ENCODE assay signal across 34 mouse cellular contexts in genomic region chr5:67898921-67899320, GRCm38 (mm10). TPM values are rescaled to one million over a fixed set of nuclear protein-coding genes. Genes with fewer than 3 reads are reported as not detected.
DNase-seq lines count a peak whose midpoint lies in the region; ATAC-seq and TF ChIP-seq lines count a peak whose summit lies in the region.
"Had no signal": no experiment of that assay in that cellular context is flagged by ENCODE, and none has a peak within 500 bp of the region (broad histone marks: within the 10 kb centered on the region; RNA-seq: fewer than 3 reads in every experiment).

No protein-coding gene starts in this region.

- WGBS in forebrain, embryonic 16.5 days = 86% methylated on average over 1 of the region's 1 CpGs
- 97% methylated on average over 1 of the region's 1 CpGs for WGBS in forebrain, embryonic 11.5 days

- H3K9me3 ChIP-seq in forebrain, embryonic 16.5 days (ENCODE audit: control insufficient read depth, low read length) = no peaks in the 10 kb centered on the region
- no peaks in the 10 kb centered on the region for H3K9me3 ChIP-seq in forebrain, embryonic 11.5 days (ENCODE audit: control insufficient read depth, low read length)
- H3K9me3 ChIP-seq: embryonic facial prominence, embryonic 12.5 days; embryonic facial prominence, embryonic 15.5 days; forebrain, embryonic 15.5 days; hindbrain, embryonic 12.5 days had no signal

- no peaks in the 10 kb centered on the region for H3K27me3 ChIP-seq in forebrain, embryonic 16.5 days (replicated peaks; ENCODE audit: control insufficient read depth, insufficient read depth, low read length)
- no peaks in the 10 kb centered on the region for H3K27me3 ChIP-seq in forebrain, embryonic 11.5 days (ENCODE audit: control insufficient read depth, insufficient read depth, low read length)
- H3K27me3 ChIP-seq: embryonic facial prominence, embryonic 12.5 days; embryonic facial prominence, embryonic 15.5 days; forebrain, embryonic 15.5 days; hindbrain, embryonic 12.5 days had no signal

- H3K36me3 ChIP-seq in forebrain, embryonic 16.5 days (ENCODE audit: control insufficient read depth, insufficient read depth) = no peaks in the 10 kb centered on the region
- no peaks in the 10 kb centered on the region for H3K36me3 ChIP-seq in forebrain, embryonic 11.5 days (ENCODE audit: control insufficient read depth, insufficient read depth, low read length)
- H3K36me3 ChIP-seq: embryonic facial prominence, embryonic 12.5 days; embryonic facial prominence, embryonic 15.5 days; forebrain, embryonic 15.5 days; hindbrain, embryonic 12.5 days had no signal

- no peak overlapping the region for H3K4me2 ChIP-seq in forebrain, embryonic 16.5 days (ENCODE audit: low read length)
- H3K4me2 ChIP-seq in forebrain, embryonic 11.5 days (ENCODE audit: low read depth, low read length, severe bottlenecking) = no peak overlapping the region
- H3K4me2 ChIP-seq: embryonic facial prominence, embryonic 12.5 days; embryonic facial prominence, embryonic 15.5 days; forebrain, embryonic 15.5 days; heart, embryonic 11.5 days; hindbrain, embryonic 12.5 days had no signal

- no peak overlapping the region for H3K4me3 ChIP-seq in forebrain, embryonic 16.5 days (replicated peaks; ENCODE audit: low read length)
- no peak overlapping the region for H3K4me3 ChIP-seq in forebrain, embryonic 11.5 days (ENCODE audit: low read depth, low read length)
- H3K4me3 ChIP-seq in layer of hippocampus, adult 2 months = no peak overlapping the region
- H3K4me3 ChIP-seq: embryonic facial prominence, embryonic 12.5 days; embryonic facial prominence, embryonic 15.5 days; forebrain, embryonic 15.5 days; gastrocnemius, adult 2 months; hindbrain, embryonic 12.5 days had no signal

- H3K4me1 ChIP-seq in forebrain, embryonic 16.5 days (replicated peaks; ENCODE audit: control insufficient read depth, insufficient read depth, low read length) = no peaks in the 10 kb centered on the region
- no peaks in the 10 kb centered on the region for H3K4me1 ChIP-seq in forebrain, embryonic 11.5 days (replicated peaks; ENCODE audit: control insufficient read depth, insufficient read depth, low read length)
- H3K4me1 ChIP-seq: embryonic facial prominence, embryonic 12.5 days; embryonic facial prominence, embryonic 15.5 days; forebrain, embryonic 15.5 days; hindbrain, embryonic 12.5 days had no signal

- no peak for ATAC-seq in cerebellum, adult (ENCODE audit: insufficient number of reproducible peaks, low FRiP score, low TSS enrichment)
- ATAC-seq in forebrain, embryonic 16.5 days = peak; percentile 50; the same call in 1 of the 2 replicates
- no peak for ATAC-seq in forebrain, embryonic 11.5 days (replicated peaks; ENCODE audit: low FRiP score)
- ATAC-seq: activated CD4-positive, CD25-positive, alpha-beta regulatory T cell, adult 4 months; forebrain, embryonic 15.5 days; hindbrain, embryonic 16.5 days; inflammation-experienced regulatory T-cells, adult 6 months; intestine, embryonic 16.5 days had no signal

- H3K9ac ChIP-seq in forebrain, embryonic 16.5 days (replicated peaks; ENCODE audit: low read depth, low read length) = no peak overlapping the region
- no peak overlapping the region for H3K9ac ChIP-seq in forebrain, embryonic 11.5 days (ENCODE audit: low read length)
- H3K9ac ChIP-seq: embryonic facial prominence, embryonic 12.5 days; embryonic facial prominence, embryonic 15.5 days; forebrain, embryonic 15.5 days; hindbrain, embryonic 12.5 days had no signal

- H3K27ac ChIP-seq in forebrain, embryonic 16.5 days (ENCODE audit: low read length) = no peak overlapping the region
- H3K27ac ChIP-seq in forebrain, embryonic 11.5 days (ENCODE audit: low read depth, low read length) = no peak overlapping the region
- no peak overlapping the region for H3K27ac ChIP-seq in layer of hippocampus, adult 2 months
- H3K27ac ChIP-seq: embryonic facial prominence, embryonic 12.5 days; embryonic facial prominence, embryonic 15.5 days; forebrain, embryonic 15.5 days; gastrocnemius, adult 2 months; hindbrain, embryonic 12.5 days had no signal

- peak; percentile 32 to 56 for DNase-seq in cerebellum, postnatal 10 days
- no peak for DNase-seq in forebrain, embryonic 11.5 days (ENCODE audit: low spot score)
- DNase-seq in layer of hippocampus, postnatal 10 days (ENCODE audit: low spot score in 2 of 2) = peak; percentile 10 to 34
- DNase-seq in layer of hippocampus, adult 2 months (ENCODE audit: low spot score in 2 of 2) = no peak
- peak; percentile 31 to 48 for DNase-seq in right cerebral cortex, postnatal 10 days (ENCODE audit: low spot score in 2 of 2)
- DNase-seq in right cerebral cortex, postnatal 36 days (ENCODE audit: low spot score in 2 of 2) = no peak
- DNase-seq: adrenal gland, adult 8-10 months; adrenal gland, postnatal 25 days; cerebellum, adult 11 months; cerebellum, adult 2 months; cerebellum, adult 9-11 months; gastrocnemius, adult 2 months; gastrocnemius, postnatal 14 days; heart, adult 11 months had no signal

- no peak for TF ChIP-seq CTCF in layer of hippocampus, adult 2 months (conservative IDR thresholded peaks at IDR 0.05)

RNA-seq across cellular contexts. Expression of gene Gm5108, which starts 42.5 kb away (rescaled TPM):
- not detected in 2 replicates for polyA plus RNA-seq in forebrain, embryonic 16.5 days (2015; fragmentation: Nextera tagmentation; extraction: Ambion mirVana)
- not detected in 2 replicates for polyA plus RNA-seq in forebrain, embryonic 11.5 days (2014; fragmentation: Nextera tagmentation; extraction: Ambion mirVana)
- total RNA-seq in layer of hippocampus, postnatal 10 days (2021) = not detected
- total RNA-seq in layer of hippocampus, adult 2 months (2021) = not detected
- total RNA-seq: adrenal gland, adult 8-10 months; adrenal gland, postnatal 25 days; common myeloid progenitor, adult 5-6 weeks; ES-E14; gastrocnemius, adult 2 months; gastrocnemius, postnatal 14 days; gastrocnemius, postnatal 4 days; heart, adult 8-10 months; heart, postnatal 25 days; hematopoietic stem cell, adult 5-6 weeks had no signal
- polyA plus RNA-seq: activated CD4-positive, CD25-positive, alpha-beta regulatory T cell, adult 4 months; cerebellum, adult 2 months; embryonic facial prominence, embryonic 12.5 days; embryonic facial prominence, embryonic 15.5 days; forebrain, embryonic 15.5 days; frontal cortex, adult 2 months; heart, embryonic 11.5 days; heart, embryonic 14.5 days; heart, postnatal 0 days; hindbrain, embryonic 12.5 days; hindbrain, embryonic 16.5 days; inflammation-experienced regulatory T-cells, adult 6 months; intestine, embryonic 16.5 days had no signal

RNA-seq across cellular contexts. Expression of gene Gm21905, which starts 47.3 kb away (rescaled TPM):
- not detected in 2 replicates for polyA plus RNA-seq in forebrain, embryonic 16.5 days (2015; fragmentation: Nextera tagmentation; extraction: Ambion mirVana)
- not detected in 2 replicates for polyA plus RNA-seq in forebrain, embryonic 11.5 days (2014; fragmentation: Nextera tagmentation; extraction: Ambion mirVana)
- not detected for total RNA-seq in layer of hippocampus, postnatal 10 days (2021)
- total RNA-seq in layer of hippocampus, adult 2 months (2021) = not detected
- total RNA-seq: adrenal gland, adult 8-10 months; adrenal gland, postnatal 25 days; common myeloid progenitor, adult 5-6 weeks; ES-E14; gastrocnemius, adult 2 months; gastrocnemius, postnatal 14 days; gastrocnemius, postnatal 4 days; heart, adult 8-10 months; heart, postnatal 25 days; hematopoietic stem cell, adult 5-6 weeks had no signal
- polyA plus RNA-seq: activated CD4-positive, CD25-positive, alpha-beta regulatory T cell, adult 4 months; cerebellum, adult 2 months; embryonic facial prominence, embryonic 12.5 days; embryonic facial prominence, embryonic 15.5 days; forebrain, embryonic 15.5 days; frontal cortex, adult 2 months; heart, embryonic 11.5 days; heart, embryonic 14.5 days; heart, postnatal 0 days; hindbrain, embryonic 12.5 days; hindbrain, embryonic 16.5 days; inflammation-experienced regulatory T-cells, adult 6 months; intestine, embryonic 16.5 days had no signal

RNA-seq across cellular contexts. Expression of gene Atp8a1, which starts 51.7 kb away (rescaled TPM):
- 41.5 and 43.7 TPM in 2 replicates for polyA plus RNA-seq in forebrain, embryonic 16.5 days (2015; fragmentation: Nextera tagmentation; extraction: Ambion mirVana)
- 19.6 and 25.7 TPM in 2 replicates for polyA plus RNA-seq in forebrain, embryonic 11.5 days (2014; fragmentation: Nextera tagmentation; extraction: Ambion mirVana)
- 100 to 1,000 TPM; 130 to 147 TPM for total RNA-seq in layer of hippocampus, postnatal 10 days (2021)
- 100 to 1,000 TPM; 175 to 184 TPM for total RNA-seq in layer of hippocampus, adult 2 months (2021)

Comparison
In these comparisons a context has a peak if more than half of its experiments do, and no peak if none do; other contexts are left out.
1. DNase-seq: peak in cerebellum, postnatal 10 days (2 of 2), layer of hippocampus, postnatal 10 days (2 of 2) and right cerebral cortex, postnatal 10 days (2 of 2); none in forebrain, embryonic 11.5 days (single experiment), layer of hippocampus, adult 2 months (0 of 2) and right cerebral cortex, postnatal 36 days (0 of 2).